Mouse (Mus musculus) ES-E14 (cell line): ENCODE results near the gene Clasp2. TPM values are rescaled to one million over a fixed set of nuclear protein-coding genes. Genes with fewer than 3 reads are reported as not detected.

Source experiments
- DNase-seq: peaks from one replicate; pipeline ENCODE4 v3.0.0-alpha.2; 2013; ENCODE audit warnings: low read depth, low spot score
- H3K27ac ChIP-seq: 2 replicates; pipeline ENCODE4 v1.5.1; 2012; ENCODE audit warnings: low read depth, mild to moderate bottlenecking, low read length, moderate library complexity, mixed read lengths; ENCODE audit not compliant: poor library complexity, insufficient read depth, severe bottlenecking
- H3K36me3 ChIP-seq: 2 replicates; pipeline ENCODE4 v1.6.1; 2012; ENCODE audit warnings: mild to moderate bottlenecking, low read length, moderate library complexity, mixed read lengths; ENCODE audit not compliant: control insufficient read depth, poor library complexity, insufficient read depth, severe bottlenecking
- H3K4me1 ChIP-seq, 2 experiments: fragments of 150-350 bp in 1 of 2; sonication (generic) in 1 of 2; 2 replicates each; pipeline ENCODE4 v1.6.1; 2012; ENCODE audit warnings: low read length in 2 of 2, mild to moderate bottlenecking in 1 of 2, mixed read lengths in 1 of 2; ENCODE audit not compliant: control insufficient read depth in 2 of 2, insufficient read depth in 2 of 2, poor library complexity in 1 of 2
- H3K4me3 ChIP-seq, 2 experiments: fragments of 150-350 bp in 1 of 2; sonication (generic) in 1 of 2; 2 replicates each; pipeline ENCODE4 v1.5.1; 2012; ENCODE audit warnings: low read length in 2 of 2, low read depth in 1 of 2, mild to moderate bottlenecking in 1 of 2, mixed read lengths in 1 of 2; ENCODE audit not compliant: insufficient read depth in 1 of 2, poor library complexity in 1 of 2, severe bottlenecking in 1 of 2
- H3K9ac ChIP-seq: 2 replicates; pipeline ENCODE4 v1.6.1; 2012; ENCODE audit warnings: low read depth, mild to moderate bottlenecking, low read length, mixed read lengths; ENCODE audit not compliant: poor library complexity, insufficient read depth, severe bottlenecking
- H3K9me3 ChIP-seq: fragments of 150-350 bp; sonication (generic); 2 replicates; pipeline ENCODE4 v1.6.1; 2012; ENCODE audit warnings: low read depth, mild to moderate bottlenecking, low read length; ENCODE audit not compliant: control insufficient read depth, insufficient read depth
- CHD2 ChIP-seq: IDR thresholded peaks from 2 replicates; pipeline ENCODE4 v1.6.1; 2014; ENCODE audit warnings: mild to moderate bottlenecking, low read depth, low read length, inconsistent platforms
- HCFC1 ChIP-seq: IDR thresholded peaks from 2 replicates; pipeline ENCODE4 v1.6.1; 2012; ENCODE audit warnings: low read length, inconsistent platforms, borderline replicate concordance; ENCODE audit not compliant: insufficient read depth
- MAFK ChIP-seq: IDR thresholded peaks from 2 replicates; pipeline ENCODE4 v1.6.1; 2014; ENCODE audit warnings: mild to moderate bottlenecking, low read depth, low read length, inconsistent platforms; ENCODE audit not compliant: insufficient read depth
- ZC3H11A ChIP-seq: IDR thresholded peaks from 2 replicates; pipeline ENCODE4 v1.6.1; 2012; ENCODE audit warnings: low read depth, mild to moderate bottlenecking, inconsistent platforms, low read length, borderline replicate concordance
- ZNF384 ChIP-seq: IDR thresholded peaks from 2 replicates; pipeline ENCODE4 v1.6.1; 2012; ENCODE audit warnings: low read depth, low read length, inconsistent platforms
- in situ Hi-C, 2 experiments: fragments of 600-800 bp; cut with MboI; formaldehyde crosslinking; loops; one replicate each; pipeline ENCODE4 v1.15.1; 2025; ENCODE audit warnings: low sequenced_read_pairs in 2 of 2, inconsistent platforms in 1 of 2; ENCODE audit not compliant: unreplicated experiment in 2 of 2
- total RNA-seq: library from RNA; depleted of rRNA; stranded (reverse); fragments of 300-350 nt; gene quantifications from 2 replicates; pipeline ENCODE4 v1.2.3, GENCODE M21; 2012

The Clasp2 gene
- total RNA-seq, 1 experiment = 35.5 TPM

- Histone ChIP-seq H3K4me3 (no peak overlapping the region), H3K9me3 (no peaks in the 10 kb centered on the region), H3K27ac (no peak overlapping the region), H3K36me3 (no peaks in the 10 kb centered on the region), H3K9ac (no peak overlapping the region), H3K4me1 (peaks cover 0 to 8% of the 10 kb centered on the region in 2 experiments; a peak in 1 of 4 replicates)
- in situ Hi-C loops = no loop called here
- TF ChIP-seq CHD2 (no peak), ZNF384 (no peak), HCFC1 (no peak), MAFK (no peak), ZC3H11A (no peak)
- DNase-seq = no peak
Observed at GRCm38 (mm10) chr9:113939063-113939850, 198.0 kb downstream of the Clasp2 start.

- H3K4me3 ChIP-seq = no peak overlapping the region
- TF ChIP-seq ZC3H11A = no peak
- TF ChIP-seq ZNF384 = no peak
- TF ChIP-seq MAFK = no peak
- TF ChIP-seq CHD2 = no peak
- TF ChIP-seq HCFC1 = no peak
- in situ Hi-C loops = no loop called here
- H3K9ac ChIP-seq = no peak overlapping the region
- H3K9me3 ChIP-seq = no peaks in the 10 kb centered on the region
- H3K27ac ChIP-seq = no peak overlapping the region
- H3K36me3 ChIP-seq = peaks cover 2% of the 10 kb centered on the region; the same call in 1 of the 2 replicates
- H3K4me1 ChIP-seq = peaks cover 0 to 8% of the 10 kb centered on the region in 2 experiments; a peak in 1 of 4 replicates
- no peak for DNase-seq
Observed at GRCm38 (mm10) chr9:113941103-113941805, 200.0 kb downstream of the Clasp2 start.

GRCm38 (mm10) chr9:113943372-113943771, 202.1 kb downstream of the Clasp2 start:
- DNase-seq = no peak
- Histone ChIP-seq H3K36me3 (peaks cover 9% of the 10 kb centered on the region), H3K4me3 (no peak overlapping the region), H3K4me1 (peaks cover 0 to 6% of the 10 kb centered on the region in 2 experiments; a peak in 1 of 4 replicates), H3K9me3 (no peaks in the 10 kb centered on the region), H3K9ac (no peak overlapping the region), H3K27ac (no peak overlapping the region)
- no peak for TF ChIP-seq ZC3H11A
- TF ChIP-seq ZNF384 = no peak
- TF ChIP-seq HCFC1 = no peak
- in situ Hi-C loops = no loop called here

GRCm38 (mm10) chr9:113947216-113947615, 205.9 kb downstream of the Clasp2 start:
- Histone ChIP-seq H3K27ac (no peak overlapping the region), H3K9ac (no peak overlapping the region), H3K36me3 (peaks cover 11% of the 10 kb centered on the region), H3K4me1 (peaks cover 0 to 4% of the 10 kb centered on the region in 2 experiments; a peak in 1 of 4 replicates), H3K4me3 (no peak overlapping the region), H3K9me3 (no peaks in the 10 kb centered on the region)
- in situ Hi-C loops = no loop called here
- TF ChIP-seq ZNF384 = no peak
- TF ChIP-seq MAFK = no peak
- TF ChIP-seq HCFC1 = no peak
- TF ChIP-seq CHD2 = no peak
- no peak for TF ChIP-seq ZC3H11A
- no peak for DNase-seq
